Mouse (Mus musculus): ENCODE measurements around the gene Ubxn6.
"Not testable (repeated sequence)": the region's sequence is repeated elsewhere in the genome, so short reads cannot be mapped to it uniquely, and the experiment has no call there.

Gene Ubxn6

DNA sequence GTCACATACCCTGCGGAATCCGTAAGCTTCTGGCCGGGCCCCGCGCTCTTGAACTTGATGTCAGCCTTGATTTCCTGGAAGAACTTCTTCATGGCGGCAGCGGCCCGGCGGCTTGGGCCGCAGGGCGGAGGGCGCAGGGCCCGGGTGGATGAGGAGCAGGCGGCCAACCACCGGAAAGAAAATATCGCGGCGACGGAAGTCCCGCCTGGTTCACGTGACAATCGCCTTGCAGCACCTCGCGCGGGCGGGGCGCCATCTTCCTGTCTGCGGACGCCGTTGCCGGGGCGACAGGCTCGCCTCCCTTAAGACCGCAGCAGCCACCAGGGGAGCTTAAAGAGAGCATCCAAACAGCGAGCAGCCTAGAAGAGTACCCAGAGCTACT, at the start of gene Ubxn6:
Gene Ubxn6, minus strand, starts transcription at position 202 of the 382 bp plus-strand sequence.
- peak; percentile 98 for DNase-seq (ENCODE audit: low read depth, low spot score)

GRCm38 (mm10) chr17:56123681-56124340, 49.0 kb upstream of the Ubxn6 start:
- DNase-seq (ENCODE audit: low read depth, low spot score): no peak

- DNase-seq (ENCODE audit: low read depth, low spot score): no peak
Observed at GRCm38 (mm10) chr17:56123161-56123560, 48.3 kb upstream of the Ubxn6 start.

- no peak for DNase-seq (ENCODE audit: low read depth, low spot score)
Observed at GRCm38 (mm10) chr17:56121826-56122225, 47.0 kb upstream of the Ubxn6 start, which contains the start of gene Lrg1. Gene Lrg1 (minus strand): TSS chr17:56122001.

DNA sequence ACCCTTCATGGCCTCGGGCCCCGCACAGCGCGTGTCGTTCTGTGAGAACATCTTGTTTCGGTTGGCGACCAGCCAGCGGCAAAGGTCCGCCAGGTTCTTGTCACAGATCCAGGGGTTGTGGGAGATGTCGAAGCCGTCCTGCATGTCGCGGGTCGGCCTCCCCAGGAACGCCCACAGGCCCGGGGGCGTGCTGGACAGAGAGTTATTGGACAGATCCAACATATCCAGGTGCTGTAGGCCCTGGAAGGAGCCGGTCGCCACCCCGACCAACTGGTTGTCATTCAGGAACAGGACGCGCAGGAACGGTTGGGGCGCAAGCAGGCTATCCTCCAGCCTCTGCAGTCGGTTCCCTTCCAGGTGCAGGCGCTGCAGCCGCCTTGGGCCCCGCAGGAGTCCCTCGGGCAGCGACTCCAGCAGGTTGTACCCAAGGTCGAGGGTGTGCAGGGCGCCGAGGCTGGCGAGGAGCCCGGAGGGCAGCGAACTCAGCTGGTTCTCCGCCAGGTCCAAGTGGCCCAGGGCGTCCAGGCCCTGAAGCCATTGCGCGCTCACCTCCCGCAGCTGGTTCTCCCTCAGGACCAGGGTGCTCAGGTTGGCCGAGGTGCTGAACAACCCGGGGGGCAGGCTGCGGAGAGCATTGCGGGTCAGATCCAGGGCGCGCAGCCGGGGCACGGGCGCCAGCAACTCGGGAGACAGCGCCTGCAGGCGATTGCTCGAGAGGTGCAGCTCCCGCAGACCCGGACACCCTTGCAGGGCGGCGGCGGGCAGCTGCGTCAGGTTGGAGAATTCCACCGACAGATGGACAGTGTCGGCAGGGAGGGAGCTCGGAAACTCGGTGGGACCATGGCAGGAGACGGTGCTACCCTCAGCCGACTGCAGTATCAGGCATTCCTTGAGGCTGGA, 45.4 kb upstream of the Ubxn6 start:
- DNase-seq (ENCODE audit: low read depth, low spot score): no peak

DNA sequence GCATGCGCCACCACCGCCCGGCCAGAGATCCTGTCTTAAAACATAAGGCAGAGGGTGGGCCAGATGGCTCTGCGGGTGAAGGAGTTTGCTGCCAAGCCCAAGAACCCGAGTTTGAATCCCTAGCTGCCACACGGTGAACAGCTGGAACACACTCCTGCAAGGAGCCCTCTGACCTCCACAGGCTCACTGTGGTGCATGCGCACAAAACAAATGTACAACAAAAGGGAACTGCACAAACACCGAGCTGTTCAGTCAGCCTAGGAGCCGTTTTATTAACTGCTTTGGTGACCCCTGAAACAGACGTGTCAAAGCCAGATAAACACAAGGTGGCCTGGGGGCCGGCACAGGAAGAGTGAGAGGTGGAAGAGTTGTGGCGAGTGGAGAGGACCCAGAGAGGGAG, 44.6 kb upstream of the Ubxn6 start:
- no peak for DNase-seq (ENCODE audit: low read depth, low spot score)

DNA sequence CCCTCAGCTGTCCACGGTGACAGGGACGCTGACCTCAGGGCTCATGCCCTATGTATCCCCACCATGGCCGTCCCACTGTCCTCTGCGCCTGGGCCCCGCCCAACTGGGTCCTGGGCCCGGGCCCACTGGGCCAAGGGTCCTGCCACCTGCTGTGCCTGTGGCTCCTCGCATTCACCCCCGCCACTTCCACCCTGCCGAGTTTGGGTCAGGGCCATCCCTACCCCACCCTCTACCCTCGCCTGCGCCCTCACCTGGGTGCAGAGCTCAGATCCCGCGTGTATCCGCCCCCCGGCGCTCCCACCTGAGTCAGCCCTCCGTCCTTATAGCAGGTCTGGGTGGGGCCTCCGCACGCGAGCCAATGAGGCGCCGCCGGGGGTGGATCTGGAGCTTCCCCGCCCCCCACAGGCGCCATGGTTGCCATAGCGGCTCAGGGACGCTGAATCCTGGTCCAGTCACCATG, 42.5 kb upstream of the Ubxn6 start, which contains the start of gene Plin5:
Gene Plin5, minus strand, starts transcription at position 346 of the 460 bp plus-strand sequence.
- DNase-seq (ENCODE audit: low read depth, low spot score): no peak

- DNase-seq (ENCODE audit: low read depth, low spot score): no peak
Observed at GRCm38 (mm10) chr17:56116193-56116592, 41.4 kb upstream of the Ubxn6 start.

DNA sequence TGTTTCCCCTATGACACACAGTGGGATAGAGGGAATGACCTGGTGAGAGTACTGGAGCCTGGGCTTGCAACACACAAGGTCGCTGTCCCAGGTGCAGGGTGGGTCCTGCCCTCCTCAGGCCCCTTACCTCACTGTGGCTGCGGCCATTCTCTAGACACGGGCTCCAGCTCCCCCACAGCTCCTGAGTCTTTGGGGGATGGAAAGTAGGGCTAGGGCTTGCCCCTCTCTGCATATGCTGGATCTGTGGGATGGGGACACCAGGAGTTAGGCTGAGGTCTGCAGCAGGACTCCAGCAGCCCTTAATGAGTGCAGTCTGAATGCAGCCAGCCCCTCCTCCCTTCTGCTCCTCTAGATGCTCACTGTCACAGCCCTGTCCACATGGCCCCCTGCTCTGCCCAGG, 37.9 kb upstream of the Ubxn6 start:
- DNase-seq (ENCODE audit: low read depth, low spot score): no peak

- peak; percentile 87 for DNase-seq (ENCODE audit: low read depth, low spot score)
Observed at GRCm38 (mm10) chr17:56111864-56112263, 37.0 kb upstream of the Ubxn6 start.

DNA sequence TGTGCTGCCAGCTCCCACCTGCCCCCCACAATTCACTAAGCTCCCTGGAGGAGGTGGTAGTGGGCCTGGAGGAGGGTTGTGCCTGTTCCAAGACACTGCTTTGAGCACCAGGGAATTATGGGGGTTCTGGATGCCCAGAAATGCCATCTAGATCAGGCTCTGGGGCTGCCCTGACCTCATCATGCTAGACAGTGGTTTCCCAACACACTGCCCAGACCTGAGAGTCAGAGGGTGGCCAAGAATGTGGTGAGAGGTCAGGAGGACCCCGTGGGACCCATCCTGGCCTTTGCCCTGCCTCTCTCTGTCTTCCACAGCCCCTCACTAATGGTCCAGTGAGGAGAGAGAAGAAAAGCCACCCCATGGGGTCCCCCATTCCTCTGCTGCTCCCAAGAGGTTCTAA, 36.2 kb upstream of the Ubxn6 start:
- DNase-seq (ENCODE audit: low read depth, low spot score): peak; percentile 22

DNA sequence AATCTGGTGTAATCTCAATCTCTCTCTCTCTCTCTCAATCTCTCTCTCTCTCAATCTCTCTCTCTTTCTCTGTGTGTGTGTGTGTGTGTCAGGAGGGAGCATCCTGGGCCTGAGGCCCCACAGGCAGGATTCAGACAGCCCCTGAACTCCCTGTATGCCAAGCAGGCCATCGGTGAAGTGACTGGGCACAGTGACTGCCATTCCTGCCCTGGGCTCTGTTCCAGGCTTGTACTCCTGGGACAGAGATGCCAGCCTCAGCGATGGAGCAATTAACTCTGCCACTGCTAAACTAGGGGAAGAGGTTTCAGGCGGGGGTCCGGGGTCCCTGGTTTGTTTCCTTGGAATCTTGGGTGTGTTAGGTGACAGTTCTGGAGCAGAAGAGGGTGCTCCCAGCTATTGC, 35.7 kb upstream of the Ubxn6 start:
- peak; percentile 34 for DNase-seq (ENCODE audit: low read depth, low spot score)

DNA sequence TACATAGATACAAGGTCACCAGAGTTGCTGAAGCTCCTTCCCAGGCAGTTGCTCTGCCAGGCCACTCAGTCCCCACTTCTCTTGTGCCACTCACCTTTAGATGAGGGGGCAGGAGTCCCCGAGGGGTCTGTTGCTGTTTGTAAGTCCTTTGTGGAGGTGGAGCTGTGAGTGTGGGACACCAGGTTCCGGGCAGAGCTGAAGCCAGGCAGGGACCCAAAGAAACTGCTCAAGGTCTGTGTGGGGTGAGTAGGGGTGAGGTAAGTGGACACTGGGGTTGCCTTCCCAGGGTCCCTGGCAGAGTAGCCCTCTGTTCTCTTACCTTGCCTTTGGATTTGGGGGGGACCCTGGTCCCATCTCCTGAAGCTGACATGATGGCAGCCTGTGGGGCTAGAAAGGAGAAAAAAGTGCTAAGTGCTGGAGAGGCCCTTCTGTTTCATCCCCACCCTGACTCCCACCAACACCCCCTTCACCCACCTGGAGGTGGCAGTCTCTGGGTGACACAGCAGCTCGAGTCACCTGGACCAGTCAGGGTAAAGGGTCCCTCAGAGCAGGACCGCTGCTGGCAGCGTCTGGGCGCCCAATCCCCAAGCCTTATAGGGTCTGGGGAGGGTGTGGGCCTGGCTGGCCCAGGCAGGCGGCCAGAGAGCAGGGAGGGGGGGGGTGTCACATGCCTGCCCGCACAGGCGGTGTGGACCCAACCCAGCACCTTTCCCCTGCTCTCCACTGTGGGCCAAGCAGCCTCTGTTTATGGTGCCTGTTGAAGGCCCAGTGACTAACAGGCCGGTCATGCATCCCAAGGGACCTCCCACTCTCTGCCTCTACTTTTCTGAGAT, 34.6 kb upstream of the Ubxn6 start, which contains the start of gene Plin4:
Gene Plin4, minus strand, starts transcription at position 585 of the 833 bp plus-strand sequence.
- peak; percentile 94 for DNase-seq (ENCODE audit: low read depth, low spot score)

DNA sequence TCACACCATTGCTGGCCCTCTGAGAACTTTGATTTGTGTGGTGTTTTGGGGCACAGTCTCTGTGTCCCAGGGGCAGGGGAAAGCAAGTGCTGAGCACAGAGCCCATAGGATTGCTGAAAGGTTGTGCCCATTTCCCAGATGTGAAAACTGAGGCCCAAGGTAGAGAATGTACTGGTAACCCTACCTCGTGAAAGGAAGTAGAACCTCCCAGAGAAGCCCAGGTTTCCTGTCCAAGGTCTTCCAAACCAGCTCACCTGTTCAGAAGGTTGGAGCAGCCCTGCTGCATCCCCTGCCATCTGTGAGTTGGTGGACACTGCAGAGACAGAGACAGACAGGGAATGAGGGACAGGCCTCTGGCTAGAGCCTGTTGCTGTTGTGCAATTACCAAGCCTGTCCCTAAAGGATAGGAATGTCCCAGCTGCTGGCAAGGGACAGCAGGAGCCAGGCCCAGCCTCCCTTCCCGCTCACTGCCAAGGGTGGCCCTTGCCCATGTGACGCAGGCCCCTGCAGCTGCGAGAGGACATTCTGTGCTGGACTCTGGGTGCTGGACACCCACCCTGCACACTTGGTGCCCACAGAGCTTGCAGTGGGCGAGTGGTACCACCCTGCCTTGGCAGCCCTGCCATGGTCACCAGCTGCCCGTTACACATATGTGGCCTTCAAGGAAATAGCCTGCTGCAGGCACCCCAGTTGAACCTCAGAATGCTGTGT, 33.7 kb upstream of the Ubxn6 start:
- peak; percentile 33 for DNase-seq (ENCODE audit: low read depth, low spot score)

DNA sequence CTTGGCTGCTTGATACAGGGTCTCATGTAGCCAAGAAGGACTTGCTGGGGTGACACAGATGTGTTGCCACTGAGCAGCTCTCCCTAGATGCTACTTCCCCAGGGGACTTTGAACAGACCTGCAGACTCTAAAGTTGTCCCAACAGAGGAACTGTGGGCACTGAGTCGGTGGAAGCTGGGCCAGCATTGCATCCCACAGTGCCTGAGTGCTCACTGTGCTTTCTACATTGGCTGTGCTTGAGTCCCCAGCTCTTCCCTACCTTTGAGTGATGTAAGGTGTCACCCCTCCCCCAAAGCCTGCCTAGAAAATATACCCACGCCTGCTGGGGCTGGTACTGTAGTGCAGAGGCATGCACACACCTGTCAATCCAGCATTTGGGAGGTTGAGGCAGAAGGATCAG, 32.9 kb upstream of the Ubxn6 start:
- no peak for DNase-seq (ENCODE audit: low read depth, low spot score)

- DNase-seq (ENCODE audit: low read depth, low spot score): no peak
Observed at GRCm38 (mm10) chr17:56106981-56107380, 32.2 kb upstream of the Ubxn6 start.

DNA sequence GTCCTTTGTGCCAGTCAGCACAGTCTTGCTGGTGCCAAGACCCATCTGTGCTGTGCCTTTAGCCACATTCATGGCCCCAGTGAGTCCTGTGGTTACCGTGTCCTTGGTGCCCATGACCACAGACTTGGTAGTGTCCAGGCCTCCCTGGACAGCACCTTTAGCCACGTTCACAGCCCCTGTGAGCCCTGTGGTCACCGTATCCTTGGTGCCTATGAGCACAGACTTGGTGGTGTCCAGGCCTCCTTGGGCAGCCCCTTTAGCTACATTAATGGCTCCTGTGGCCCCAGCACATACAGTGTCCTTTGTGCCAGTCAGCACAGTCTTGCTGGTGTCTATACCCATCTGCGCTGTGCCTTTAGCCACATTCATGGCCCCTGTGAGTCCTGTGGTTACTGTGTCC, 31.6 kb upstream of the Ubxn6 start:
- DNase-seq (ENCODE audit: low read depth, low spot score): not testable (repeated sequence)

DNA sequence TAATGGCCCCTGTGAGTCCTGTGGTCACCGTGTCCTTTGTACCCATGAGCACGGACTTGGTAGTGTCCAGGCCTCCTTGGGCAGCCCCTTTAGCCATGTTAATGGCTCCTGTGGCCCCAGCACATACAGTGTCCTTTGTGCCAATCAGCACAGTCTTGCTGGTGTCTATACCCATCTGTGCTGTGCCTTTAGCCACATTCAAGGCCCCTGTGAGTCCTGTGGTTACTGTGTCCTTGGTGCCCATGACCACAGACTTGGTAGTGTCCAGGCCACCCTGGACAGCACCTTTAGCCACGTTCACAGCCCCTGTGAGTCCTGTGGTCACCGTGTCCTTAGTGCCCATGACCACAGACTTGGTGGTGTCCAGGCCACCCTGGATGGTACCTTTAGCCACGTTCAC, 30.0 kb upstream of the Ubxn6 start:
- not testable (repeated sequence) for DNase-seq (ENCODE audit: low read depth, low spot score)

- peak; percentile 10 for DNase-seq (ENCODE audit: low read depth, low spot score)
Observed at GRCm38 (mm10) chr17:56103465-56104285, 28.8 kb upstream of the Ubxn6 start.

DNA sequence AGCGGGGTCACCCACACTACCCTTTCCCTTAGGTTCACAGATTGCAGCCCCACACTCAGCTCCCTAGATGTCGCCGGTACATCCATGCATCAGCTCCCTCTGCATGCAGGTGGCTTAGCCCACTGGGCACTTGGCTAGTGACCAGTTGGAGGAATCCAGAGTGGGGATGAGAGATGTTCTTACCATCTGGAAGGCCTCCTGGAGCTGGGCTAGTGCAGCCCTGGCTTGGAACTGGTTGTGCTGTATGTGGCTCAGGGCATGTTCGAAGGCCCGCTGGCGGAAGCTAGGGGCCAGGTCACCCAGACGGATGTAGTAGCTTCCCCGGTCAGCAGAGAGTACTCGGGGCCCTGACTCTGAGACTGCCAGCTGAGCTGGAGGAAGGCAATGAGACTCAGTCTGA, 28.1 kb upstream of the Ubxn6 start:
- DNase-seq (ENCODE audit: low read depth, low spot score): no peak

Measured in 3T3-L1 (cell line).